Mouse (Mus musculus): ENCODE results near the gene Exoc7. TPM values are rescaled to one million over a fixed set of nuclear protein-coding genes. Genes with fewer than 3 reads are reported as not detected.

The Exoc7 gene
- total RNA-seq, 2 experiments from 2014 or later, result 84.6 to 97.9 TPM

GRCm38 (mm10) chr11:116318719-116319659, 12.0 kb upstream of the Exoc7 start:
- DNase-seq (ENCODE audit: low spot score in 2 of 2), result peak; percentile 94 to 96

GRCm38 (mm10) chr11:116312359-116312758, 5.3 kb upstream of the Exoc7 start:
- DNase-seq (ENCODE audit: low spot score in 2 of 2), result no peak

GRCm38 (mm10) chr11:116311169-116311568, 4.1 kb upstream of the Exoc7 start:
- DNase-seq (ENCODE audit: low spot score in 2 of 2), result no peak

DNA sequence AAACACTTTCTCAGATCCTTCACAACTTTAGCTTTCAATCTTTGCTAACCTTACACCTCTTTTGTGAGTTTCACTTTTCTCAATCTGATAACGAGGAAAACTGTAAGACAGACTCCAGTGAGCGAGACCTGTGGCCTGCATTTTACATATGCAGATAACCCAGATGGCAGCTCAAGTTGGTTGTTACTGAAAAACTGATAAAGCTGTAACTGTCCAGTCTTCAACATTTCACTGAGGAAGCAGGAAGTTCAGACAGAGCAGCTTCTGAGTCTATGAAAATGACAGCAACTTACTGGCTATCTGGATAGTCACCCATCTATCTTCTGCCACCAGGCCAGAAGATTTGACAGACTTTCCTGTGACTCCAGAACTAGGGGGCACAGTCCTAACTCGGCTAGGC, 2.6 kb upstream of the Exoc7 start:
- no peak for DNase-seq (ENCODE audit: low spot score in 2 of 2)

- DNase-seq (ENCODE audit: low spot score in 2 of 2), result no peak
Measured at GRCm38 (mm10) chr11:116307762-116308531, 914 bp upstream of the Exoc7 start.

- peak; percentile 88 to 92 for DNase-seq (ENCODE audit: low spot score in 2 of 2)
Measured at GRCm38 (mm10) chr11:116306126-116306982, 679 bp downstream of the Exoc7 start.

DNA sequence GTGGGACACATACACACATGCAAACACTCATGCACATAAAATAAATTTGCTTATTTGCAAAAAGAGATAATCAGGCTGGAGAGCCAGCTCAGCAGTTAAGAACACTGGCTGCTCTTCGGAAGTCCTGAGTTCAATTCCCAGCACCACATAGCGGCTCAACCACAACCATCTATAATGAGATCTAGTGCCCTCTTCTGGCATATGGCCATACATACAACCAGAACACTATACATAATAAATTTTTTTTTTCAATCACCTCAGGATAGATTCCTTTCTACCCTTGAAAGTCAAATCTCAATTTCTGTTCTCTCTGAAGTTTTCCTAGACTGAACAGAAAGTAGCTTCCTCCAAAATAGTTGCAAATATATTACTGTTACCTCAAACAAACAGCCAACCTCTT, 1.6 kb downstream of the Exoc7 start:
- DNase-seq (ENCODE audit: low spot score in 2 of 2), result no peak

DNA sequence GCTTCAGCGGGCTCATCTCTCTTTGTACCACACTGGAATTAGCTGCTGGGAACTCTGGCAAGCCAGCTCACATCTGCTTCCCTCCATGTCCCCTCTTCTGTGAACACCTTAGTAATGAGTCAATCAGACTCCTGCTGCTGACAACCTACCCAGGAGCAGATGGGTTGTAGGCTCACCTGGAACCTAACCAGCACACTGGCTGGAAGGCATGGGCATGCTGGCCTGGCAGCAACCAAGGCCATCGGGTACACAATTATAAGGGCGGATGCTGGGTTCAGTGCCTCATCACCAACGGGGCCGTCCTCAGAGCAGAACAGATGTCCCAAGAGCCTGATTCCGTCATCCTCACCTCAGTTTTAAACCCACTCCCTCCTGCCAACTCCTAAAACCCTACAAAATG, 8.4 kb downstream of the Exoc7 start:
- no peak for DNase-seq (ENCODE audit: low spot score in 2 of 2)

- DNase-seq (ENCODE audit: low spot score in 2 of 2), result no peak
Measured at GRCm38 (mm10) chr11:116298221-116298620, 8.8 kb downstream of the Exoc7 start.

DNA sequence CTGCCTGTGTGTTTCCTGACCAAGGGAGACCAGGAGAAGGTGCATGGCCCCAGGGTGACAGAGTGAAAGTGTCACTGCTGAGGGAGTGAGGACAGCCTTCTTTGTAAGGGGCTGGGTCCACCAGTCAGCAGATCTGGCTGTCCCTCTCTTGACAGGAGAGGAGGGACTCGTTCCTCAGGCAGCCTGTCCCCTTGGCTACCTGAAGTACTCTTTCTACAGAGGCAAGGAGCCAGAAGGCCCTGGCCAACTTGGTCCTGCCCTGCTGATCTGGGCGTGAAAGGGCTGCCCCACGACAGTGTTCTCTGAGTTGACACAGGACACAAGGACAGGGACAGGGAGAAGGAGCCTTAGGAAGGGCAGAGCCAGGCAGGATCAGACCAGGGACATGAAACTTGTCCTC, 10.0 kb downstream of the Exoc7 start:
- no peak for DNase-seq (ENCODE audit: low spot score in 2 of 2)

DNA sequence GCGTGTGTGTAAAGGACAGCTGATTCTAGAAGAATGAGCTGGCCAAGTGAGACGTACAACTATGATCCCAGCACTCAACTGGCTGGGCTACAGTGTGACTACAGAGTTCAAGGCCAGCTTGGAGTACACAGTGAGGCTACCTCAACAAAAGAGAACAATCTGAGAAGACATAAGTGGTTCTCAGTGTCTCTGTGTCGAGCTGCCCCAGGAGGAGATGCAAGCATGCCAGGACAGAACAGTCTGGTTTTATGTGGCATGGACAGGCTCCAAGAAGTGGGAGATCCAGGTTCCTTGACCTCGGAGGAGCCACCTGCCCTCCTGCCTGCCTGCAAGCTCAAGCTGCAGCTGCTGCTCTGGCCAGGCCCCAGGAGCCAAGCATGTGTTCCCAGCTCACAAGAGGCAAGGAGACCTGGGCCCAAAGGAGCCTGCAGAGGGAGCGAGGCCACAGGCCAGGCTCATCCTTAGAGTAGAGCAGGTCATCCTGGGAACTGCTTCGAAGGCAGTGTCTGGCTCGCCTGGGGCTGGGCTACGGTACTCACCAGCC, 10.8 kb downstream of the Exoc7 start:
- no peak for DNase-seq (ENCODE audit: low spot score in 2 of 2)

DNA sequence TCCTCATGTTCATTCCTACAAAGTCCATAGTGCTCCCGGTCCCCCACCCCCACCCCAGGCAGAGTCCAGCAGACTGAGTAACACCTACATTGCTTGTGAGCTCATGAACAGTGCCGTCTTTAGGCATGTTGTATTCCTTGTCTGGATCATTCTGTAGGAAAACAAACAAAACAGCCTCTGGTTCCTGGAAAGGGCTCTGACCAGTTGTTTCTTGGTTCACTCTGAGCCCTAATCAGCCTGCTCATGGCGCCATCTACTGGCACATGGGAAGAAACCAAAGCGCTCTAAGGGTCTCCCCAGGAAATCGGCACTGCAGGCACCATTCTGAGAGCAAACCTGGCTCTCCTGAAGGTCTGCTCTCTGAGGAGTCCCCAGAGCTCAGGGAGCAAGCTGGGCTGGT, 12.7 kb downstream of the Exoc7 start:
- peak; percentile 62 to 66 for DNase-seq (ENCODE audit: low spot score in 2 of 2)

DNA sequence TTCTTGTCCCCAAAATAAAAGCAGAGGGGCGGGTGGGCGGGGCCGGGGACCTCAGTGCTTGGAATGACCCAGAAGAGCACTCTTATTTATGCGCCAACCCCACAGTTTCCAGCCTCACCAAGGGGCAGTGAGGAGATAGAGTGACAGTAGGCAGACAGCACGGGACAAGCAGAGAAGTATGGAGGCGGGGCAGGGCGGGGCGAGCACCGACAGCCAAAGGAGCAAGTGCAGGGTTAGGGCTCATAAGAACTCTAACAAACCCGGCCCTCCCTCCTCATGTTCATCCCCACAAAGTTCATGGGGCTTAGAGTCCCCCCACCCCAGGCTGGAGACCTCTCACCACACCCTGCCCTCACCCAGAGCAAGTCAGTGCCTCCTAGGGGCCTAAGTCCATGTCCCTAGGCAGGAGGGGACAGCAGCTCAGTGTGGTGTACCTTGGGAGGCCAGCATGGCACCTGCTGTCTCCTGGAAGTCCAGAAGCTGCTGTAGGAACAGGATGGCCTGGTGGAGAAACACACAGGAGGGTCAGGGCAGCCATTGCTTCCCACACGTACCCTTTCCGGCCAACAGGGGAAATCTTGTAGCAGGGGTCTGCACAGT, 13.4 kb downstream of the Exoc7 start:
- no peak for DNase-seq (ENCODE audit: low spot score in 2 of 2)

DNA sequence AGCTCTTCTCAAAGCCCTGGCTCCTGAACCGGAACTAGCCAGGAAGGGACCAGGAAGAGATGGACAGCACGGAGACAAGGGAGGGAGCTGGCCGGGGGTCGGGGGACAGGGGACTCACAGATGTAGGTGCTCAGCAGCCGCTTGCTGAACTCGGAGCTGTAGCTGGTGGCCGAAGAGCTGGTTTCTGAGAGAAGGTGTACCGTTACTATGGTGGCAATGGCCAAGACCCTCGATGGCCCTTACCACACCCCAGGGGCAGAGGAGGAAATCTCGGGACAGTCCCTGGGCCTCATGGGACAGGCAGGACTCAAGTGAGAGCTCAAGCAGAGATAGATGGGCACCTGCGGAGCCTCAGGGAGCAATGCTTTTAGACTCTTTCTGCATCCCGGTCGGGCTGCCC, 14.6 kb downstream of the Exoc7 start:
- no peak for DNase-seq (ENCODE audit: low spot score in 2 of 2)

DNA sequence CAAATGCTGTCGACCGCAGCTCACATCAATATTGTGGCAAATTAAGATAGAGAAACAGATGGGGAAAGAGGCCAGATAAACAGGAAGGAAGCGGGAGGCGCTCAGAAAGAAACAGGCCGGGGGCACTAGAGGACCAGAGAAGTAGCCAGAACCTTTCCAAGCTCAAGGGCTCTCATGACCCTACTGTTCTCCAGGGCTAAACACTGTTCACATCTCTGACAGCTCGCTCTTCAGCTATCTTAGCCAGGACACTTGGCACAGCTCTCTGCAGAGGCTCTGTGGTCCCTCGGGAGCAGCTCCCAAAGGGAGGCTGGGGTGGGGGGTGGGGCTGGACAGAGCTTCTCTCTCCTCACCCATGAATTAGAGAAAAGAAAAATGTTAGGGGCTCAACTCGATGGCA, 16.5 kb downstream of the Exoc7 start:
- no peak for DNase-seq (ENCODE audit: low spot score in 2 of 2)

GRCm38 (mm10) chr11:116287351-116287750, 19.7 kb downstream of the Exoc7 start:
- DNase-seq (ENCODE audit: low spot score in 2 of 2), result no peak

- no peak for DNase-seq (ENCODE audit: low spot score in 2 of 2)
Measured at GRCm38 (mm10) chr11:116285770-116286191, 21.3 kb downstream of the Exoc7 start.

- no peak for DNase-seq (ENCODE audit: low spot score in 2 of 2)
Measured at GRCm38 (mm10) chr11:116283982-116284381, 23.1 kb downstream of the Exoc7 start.

DNA sequence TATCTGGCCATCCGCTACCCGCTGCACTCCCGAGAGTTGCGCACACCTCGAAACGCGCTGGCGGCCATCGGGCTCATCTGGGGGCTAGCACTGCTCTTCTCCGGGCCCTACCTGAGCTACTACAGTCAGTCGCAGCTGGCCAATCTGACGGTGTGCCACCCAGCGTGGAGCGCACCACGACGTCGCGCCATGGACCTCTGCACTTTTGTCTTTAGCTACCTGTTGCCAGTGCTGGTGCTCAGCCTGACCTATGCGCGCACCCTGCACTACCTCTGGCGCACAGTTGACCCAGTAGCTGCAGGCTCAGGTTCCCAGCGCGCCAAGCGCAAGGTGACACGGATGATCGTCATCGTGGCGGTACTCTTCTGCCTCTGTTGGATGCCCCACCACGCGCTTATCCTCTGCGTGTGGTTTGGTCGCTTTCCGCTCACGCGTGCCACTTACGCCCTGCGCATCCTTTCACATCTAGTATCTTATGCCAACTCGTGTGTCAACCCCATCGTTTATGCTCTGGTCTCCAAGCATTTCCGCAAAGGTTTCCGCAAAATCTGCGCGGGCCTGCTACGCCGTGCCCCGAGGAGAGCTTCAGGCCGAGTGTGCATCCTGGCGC, 24.0 kb downstream of the Exoc7 start:
- DNase-seq (ENCODE audit: low spot score in 2 of 2), result no peak

- no peak for DNase-seq (ENCODE audit: low spot score in 2 of 2)
Measured at GRCm38 (mm10) chr11:116282089-116282488, 24.9 kb downstream of the Exoc7 start.
